Mouse (Mus musculus) megakaryocyte, embryonic 14.5 days (primary cell): Measurements from ENCODE around the gene Psmg4. TPM values are rescaled to one million over a fixed set of nuclear protein-coding genes. Genes with fewer than 3 reads are reported as not detected.
A peak's percentile ranks its signal among the peaks of the same experiment; 100 is the strongest.

Source experiments
- H3K27me3 ChIP-seq: replicated peaks from 2 replicates; pipeline ENCODE3; 2012; ENCODE audit warnings: inconsistent platforms
- H3K36me3 ChIP-seq: replicated peaks from 2 replicates; pipeline ENCODE3; 2012; ENCODE audit warnings: low read length, inconsistent platforms, mixed read lengths
- H3K4me1 ChIP-seq: 2 replicates; pipeline ENCODE4 v1.6.1; 2012; ENCODE audit warnings: inconsistent platforms
- H3K4me3 ChIP-seq: replicated peaks from 2 replicates; pipeline ENCODE3; 2012; ENCODE audit warnings: moderate library complexity, mild to moderate bottlenecking, inconsistent platforms
- H3K9me3 ChIP-seq: 2 replicates; pipeline ENCODE4 v1.6.1; 2012; ENCODE audit warnings: inconsistent platforms
- FLI1 ChIP-seq: IDR thresholded peaks from 2 replicates; pipeline ENCODE4 v1.6.1; 2012; ENCODE audit warnings: low read length, inconsistent platforms, mixed read lengths
- GATA1 ChIP-seq: IDR thresholded peaks from 3 replicates; pipeline ENCODE4 v1.6.1; 2012; ENCODE audit warnings: mixed read lengths, low read length, inconsistent platforms, borderline replicate concordance
- polyA plus RNA-seq: library from polyadenylated mRNA; stranded (reverse); fragments of >175 nt; gene quantifications from 2 replicates; pipeline ENCODE4 v1.2.3, GENCODE M21; 2012; ENCODE audit warnings: low replicate concordance; ENCODE audit not compliant: insufficient read depth

Gene Psmg4
- polyA plus RNA-seq, 1 experiment: 32.8 TPM

GRCm38 (mm10) chr13:34154931-34155272, 7.9 kb upstream of the Psmg4 start:
- TF ChIP-seq GATA1 (no peak), FLI1 (no peak)
- Histone ChIP-seq H3K4me3 (no peak overlapping the region), H3K27me3 (peaks cover 11% of the 10 kb centered on the region), H3K9me3 (no peaks in the 10 kb centered on the region), H3K36me3 (no peaks in the 10 kb centered on the region), H3K4me1 (peaks cover 56% of the 10 kb centered on the region)

DNA sequence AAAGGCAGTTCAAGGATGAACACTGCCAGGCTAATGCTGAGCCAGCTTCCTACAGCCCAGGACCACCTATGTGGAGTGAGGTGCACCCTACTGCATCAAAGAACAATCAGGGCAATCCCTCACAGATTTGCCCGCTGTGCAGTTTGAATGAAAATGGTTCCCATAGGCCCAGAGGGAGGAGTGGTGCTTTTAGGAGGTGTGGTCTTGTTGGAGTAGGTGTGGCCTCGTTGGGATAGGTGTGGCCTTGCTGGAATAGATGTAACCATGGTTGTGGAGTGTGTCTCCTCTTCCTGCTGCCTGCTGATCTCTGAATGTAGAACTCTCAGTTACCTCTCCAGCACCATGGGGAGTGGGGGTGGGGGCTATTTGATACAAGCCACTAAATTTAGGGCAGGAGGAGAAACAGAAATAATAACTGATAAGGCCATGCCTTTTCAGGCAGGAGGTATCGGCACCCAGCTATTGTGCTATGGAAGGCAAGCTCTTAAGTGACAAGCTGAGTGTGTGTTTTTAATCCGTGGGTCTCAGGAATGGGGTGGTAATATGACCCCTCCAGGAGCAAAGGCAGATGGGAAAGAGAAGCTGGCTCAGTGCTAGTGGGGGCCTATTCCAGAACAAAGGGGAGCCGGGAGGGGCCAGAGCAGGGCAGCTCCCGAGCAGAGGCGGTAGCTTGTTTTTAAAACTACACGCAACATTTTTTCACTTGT, 6.5 kb upstream of the Psmg4 start:
- TF ChIP-seq FLI1 (no peak), GATA1 (no peak)
- H3K4me1 ChIP-seq: peaks cover 50% of the 10 kb centered on the region
- H3K27me3 ChIP-seq: peaks cover 5% of the 10 kb centered on the region
- H3K36me3 ChIP-seq: no peaks in the 10 kb centered on the region
- H3K4me3 ChIP-seq: no peak overlapping the region
- no peaks in the 10 kb centered on the region for H3K9me3 ChIP-seq

GRCm38 (mm10) chr13:34156840-34157185, 6.0 kb upstream of the Psmg4 start:
- H3K27me3 ChIP-seq: no peaks in the 10 kb centered on the region
- peaks cover 50% of the 10 kb centered on the region for H3K4me1 ChIP-seq
- no peaks in the 10 kb centered on the region for H3K36me3 ChIP-seq
- TF ChIP-seq FLI1: no peak
- TF ChIP-seq GATA1: no peak
- H3K9me3 ChIP-seq: no peaks in the 10 kb centered on the region
- H3K4me3 ChIP-seq: no peak overlapping the region

DNA sequence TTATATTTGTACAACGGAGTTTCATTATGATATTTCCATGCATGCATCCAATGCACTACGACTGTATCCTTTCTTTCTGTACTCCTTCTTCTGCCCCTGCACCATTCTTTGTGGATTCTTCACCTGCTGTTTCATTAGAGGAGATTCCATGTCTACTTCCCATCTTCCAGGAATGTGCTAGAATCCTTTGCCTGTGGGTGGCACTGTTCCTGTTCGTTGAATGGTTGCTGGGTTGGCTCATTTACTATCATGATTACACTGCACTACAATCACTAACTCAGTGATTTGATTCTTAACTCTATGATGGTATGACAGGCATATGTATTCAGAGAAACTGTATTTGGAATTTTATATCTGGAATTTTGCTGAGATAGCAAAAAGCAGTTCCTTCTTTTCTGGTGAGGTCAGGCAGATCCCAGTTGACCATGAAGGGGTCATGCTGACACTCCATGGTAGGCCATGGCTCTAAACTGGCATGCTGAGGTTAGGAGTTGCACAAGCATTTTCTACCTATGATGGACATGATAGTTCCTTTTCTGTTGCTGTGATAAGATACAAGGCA, 5.1 kb upstream of the Psmg4 start:
- Histone ChIP-seq H3K4me3 (no peak overlapping the region), H3K4me1 (peaks cover 53% of the 10 kb centered on the region), H3K9me3 (no peaks in the 10 kb centered on the region), H3K36me3 (no peaks in the 10 kb centered on the region), H3K27me3 (no peaks in the 10 kb centered on the region)
- TF ChIP-seq GATA1 (no peak), FLI1 (no peak)

DNA sequence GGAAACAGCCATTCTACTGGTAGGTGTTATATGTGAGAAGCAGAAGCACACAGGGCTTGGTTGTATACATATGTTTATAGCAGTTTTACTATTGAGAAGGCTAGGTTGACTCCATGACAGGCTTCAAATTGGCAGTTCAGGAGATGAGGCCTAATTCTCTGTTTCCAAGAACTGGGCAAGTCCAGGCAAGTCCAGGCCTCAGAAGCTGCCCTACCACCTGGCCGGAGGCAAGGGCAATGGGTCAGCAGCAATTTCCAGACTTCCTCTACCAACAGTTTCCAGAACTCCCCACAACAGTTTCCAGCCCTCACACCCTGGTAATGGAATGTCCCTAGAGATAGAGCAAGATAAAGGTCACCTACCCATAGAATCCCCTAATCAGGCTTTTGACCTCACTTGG, 2.8 kb upstream of the Psmg4 start:
- Histone ChIP-seq H3K27me3 (no peaks in the 10 kb centered on the region), H3K9me3 (no peaks in the 10 kb centered on the region), H3K4me1 (peaks cover 52% of the 10 kb centered on the region), H3K36me3 (no peaks in the 10 kb centered on the region), H3K4me3 (no peak overlapping the region)
- TF ChIP-seq FLI1: no peak

DNA sequence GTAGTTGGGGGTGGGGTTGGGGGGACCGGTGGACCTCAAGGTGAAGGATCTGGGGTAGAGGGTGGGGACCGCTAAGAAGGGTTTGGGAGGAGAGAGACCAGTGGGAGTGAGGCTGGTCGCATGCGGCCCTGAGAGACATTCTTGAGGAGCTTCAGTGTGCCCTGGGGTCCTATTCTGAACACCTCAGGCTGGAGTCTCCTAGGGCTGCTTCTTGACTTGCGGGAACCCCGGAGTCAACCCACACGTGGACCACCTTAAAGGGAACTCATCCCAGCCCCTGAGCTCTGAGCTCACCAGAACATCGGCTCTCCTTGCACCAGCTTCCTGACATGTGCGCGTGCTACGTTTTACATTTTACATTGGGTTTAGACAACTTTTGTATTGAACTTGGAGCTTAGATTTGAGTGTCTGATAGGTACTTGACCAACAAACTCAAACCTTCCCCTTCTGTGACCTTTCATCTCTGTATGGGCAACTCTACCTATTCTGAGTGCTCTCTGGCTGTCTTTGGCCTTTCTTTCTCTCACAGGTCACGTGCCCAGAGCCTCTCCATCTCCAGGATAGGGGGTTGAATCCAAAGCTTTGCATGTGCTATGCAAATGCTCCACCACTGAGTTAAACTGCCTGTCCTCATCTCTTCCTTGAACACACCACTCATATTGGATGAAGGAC, 676 bp downstream of the Psmg4 start:
- peaks cover 34% of the 10 kb centered on the region for H3K4me1 ChIP-seq
- peaks cover 13% of the 10 kb centered on the region for H3K36me3 ChIP-seq
- TF ChIP-seq FLI1: no peak
- no peak for TF ChIP-seq GATA1
- H3K27me3 ChIP-seq: no peaks in the 10 kb centered on the region
- no peaks in the 10 kb centered on the region for H3K9me3 ChIP-seq
- peak overlapping the region; percentile 100 for H3K4me3 ChIP-seq

DNA sequence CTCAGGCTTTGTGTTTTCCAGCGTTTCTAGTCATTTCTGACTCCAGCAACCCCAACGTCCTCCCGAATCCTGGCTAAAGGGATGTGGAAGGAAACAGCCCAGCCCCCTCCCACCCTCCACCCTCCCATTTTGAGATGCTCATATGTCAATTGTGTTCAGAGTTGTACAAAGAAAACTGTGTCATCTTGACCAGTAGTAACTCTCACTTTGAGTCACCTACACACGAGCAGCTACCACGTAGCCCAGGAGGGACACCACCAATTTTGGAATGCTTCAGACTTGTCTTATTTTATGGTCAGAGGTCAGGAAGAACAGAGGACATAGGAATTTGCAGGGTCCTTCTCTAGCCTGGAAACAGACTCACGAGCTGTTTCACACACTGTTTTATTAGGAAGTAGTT, 11.3 kb downstream of the Psmg4 start:
- no peak overlapping the region for H3K4me3 ChIP-seq
- TF ChIP-seq GATA1: no peak
- no peak for TF ChIP-seq FLI1

GRCm38 (mm10) chr13:34181624-34182023, 18.9 kb downstream of the Psmg4 start:
- Histone ChIP-seq H3K36me3 (peaks cover 94% of the 10 kb centered on the region), H3K4me1 (peaks cover 46% of the 10 kb centered on the region), H3K27me3 (no peaks in the 10 kb centered on the region), H3K4me3 (no peak overlapping the region), H3K9me3 (no peaks in the 10 kb centered on the region)
- TF ChIP-seq GATA1 (no peak), FLI1 (no peak)

More for the DNA sequence above, 11.3 kb downstream of the Psmg4 start:
- peaks cover 10% of the 10 kb centered on the region for H3K4me1 ChIP-seq
- H3K36me3 ChIP-seq: peaks cover 33% of the 10 kb centered on the region
- H3K9me3 ChIP-seq: no peaks in the 10 kb centered on the region
- H3K27me3 ChIP-seq: no peaks in the 10 kb centered on the region

GRCm38 (mm10) chr13:34185371-34185770, 22.6 kb downstream of the Psmg4 start:
- H3K36me3 ChIP-seq: peaks cover 100% of the 10 kb centered on the region
- no peaks in the 10 kb centered on the region for H3K9me3 ChIP-seq
- H3K27me3 ChIP-seq: no peaks in the 10 kb centered on the region
- H3K4me3 ChIP-seq: no peak overlapping the region
- H3K4me1 ChIP-seq: peaks cover 44% of the 10 kb centered on the region
- TF ChIP-seq GATA1: no peak
- no peak for TF ChIP-seq FLI1

DNA sequence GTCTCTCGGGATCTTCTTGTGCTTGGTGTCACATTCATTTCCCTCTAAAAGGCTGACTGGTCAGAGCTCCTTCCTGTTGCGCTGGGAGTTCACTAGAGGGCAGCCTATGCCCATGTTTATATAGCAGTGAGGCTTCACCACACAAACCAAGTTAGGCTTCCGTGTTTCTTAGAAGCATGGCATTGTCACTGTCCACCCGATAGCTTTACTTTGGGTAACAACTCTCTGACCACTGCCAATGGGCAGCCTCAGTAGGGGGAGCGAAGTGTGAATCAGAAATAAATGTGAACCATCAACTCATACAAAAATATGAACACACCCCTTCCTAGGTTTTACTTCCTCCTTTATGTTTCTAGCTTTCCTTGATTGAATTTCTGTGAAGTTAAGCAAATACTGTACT, 24.8 kb downstream of the Psmg4 start:
- TF ChIP-seq FLI1 (no peak), GATA1 (no peak)
- Histone ChIP-seq H3K36me3 (peaks cover 100% of the 10 kb centered on the region), H3K27me3 (no peaks in the 10 kb centered on the region), H3K9me3 (no peaks in the 10 kb centered on the region), H3K4me1 (peaks cover 39% of the 10 kb centered on the region), H3K4me3 (no peak overlapping the region)
